Mouse (Mus musculus) midbrain, embryonic 11.5 days (tissue): ENCODE data around the gene Gm10282. TPM values are rescaled to one million over a fixed set of nuclear protein-coding genes. Genes with fewer than 3 reads are reported as not detected.

Source experiments
- ATAC-seq: fragments of 200-750 bp; cut with Nextera tagmentation; 2 replicates; pipeline ENCODE4 v1.8.0; 2017; ENCODE audit warnings: moderate TSS enrichment, moderate library complexity; ENCODE audit not compliant: low FRiP score
- DNase-seq: peaks from one replicate; pipeline ENCODE4 v3.0.0; 2015; ENCODE audit warnings: low spot score; ENCODE audit errors: missing footprints
- H3K27ac ChIP-seq: fragments of 300-500 bp; sonication (generic); 2 replicates; pipeline ENCODE4 v1.5.1; 2014; ENCODE audit warnings: low read depth, low read length
- H3K27me3 ChIP-seq: fragments of 300-500 bp; sonication (generic); 2 replicates; pipeline ENCODE4 v1.6.1; 2014; ENCODE audit warnings: mild to moderate bottlenecking, low read length, moderate library complexity, mixed read lengths; ENCODE audit not compliant: control insufficient read depth, insufficient read depth
- H3K36me3 ChIP-seq: fragments of 300-500 bp; sonication (generic); 2 replicates; pipeline ENCODE4 v1.6.1; 2014; ENCODE audit warnings: mild to moderate bottlenecking, low read length, moderate library complexity, mixed read lengths; ENCODE audit not compliant: control insufficient read depth, insufficient read depth
- H3K4me1 ChIP-seq: fragments of 300-500 bp; sonication (generic); 2 replicates; pipeline ENCODE4 v1.6.1; 2014; ENCODE audit warnings: low read length; ENCODE audit not compliant: control insufficient read depth, insufficient read depth
- H3K4me2 ChIP-seq: fragments of 300-500 bp; sonication (generic); 2 replicates; pipeline ENCODE4 v1.6.1; 2014; ENCODE audit warnings: mild to moderate bottlenecking, moderate library complexity
- H3K4me3 ChIP-seq: fragments of 300-500 bp; sonication (generic); 2 replicates; pipeline ENCODE4 v1.5.1; 2014; ENCODE audit warnings: low read depth, low read length
- H3K9ac ChIP-seq: fragments of 300-500 bp; sonication (generic); 2 replicates; pipeline ENCODE4 v1.6.1; 2014; ENCODE audit warnings: low read length
- H3K9me3 ChIP-seq: fragments of 300-500 bp; sonication (generic); 2 replicates; pipeline ENCODE4 v1.6.1; 2016; ENCODE audit warnings: low read length; ENCODE audit not compliant: control insufficient read depth
- WGBS: fragments of 180-500 bp; shearing (Covaris S2); extraction: QIAGEN DNeasy Blood & Tissue Kit; methylation state at CpG from one replicate; pipeline ENCODE4 v1.1.7; 2014; 5-methylcytosine and 5-hydroxymethylcytosine counted together
- polyA plus RNA-seq: library from polyadenylated mRNA; unstranded; fragments of >200 nt; fragmentation: Nextera tagmentation; extraction: Ambion mirVana; gene quantifications from 2 replicates; pipeline ENCODE4 v1.2.1, GENCODE M21; 2014

Gene Gm10282
- 39.3 and 42.3 TPM in 2 replicates for polyA plus RNA-seq

DNA sequence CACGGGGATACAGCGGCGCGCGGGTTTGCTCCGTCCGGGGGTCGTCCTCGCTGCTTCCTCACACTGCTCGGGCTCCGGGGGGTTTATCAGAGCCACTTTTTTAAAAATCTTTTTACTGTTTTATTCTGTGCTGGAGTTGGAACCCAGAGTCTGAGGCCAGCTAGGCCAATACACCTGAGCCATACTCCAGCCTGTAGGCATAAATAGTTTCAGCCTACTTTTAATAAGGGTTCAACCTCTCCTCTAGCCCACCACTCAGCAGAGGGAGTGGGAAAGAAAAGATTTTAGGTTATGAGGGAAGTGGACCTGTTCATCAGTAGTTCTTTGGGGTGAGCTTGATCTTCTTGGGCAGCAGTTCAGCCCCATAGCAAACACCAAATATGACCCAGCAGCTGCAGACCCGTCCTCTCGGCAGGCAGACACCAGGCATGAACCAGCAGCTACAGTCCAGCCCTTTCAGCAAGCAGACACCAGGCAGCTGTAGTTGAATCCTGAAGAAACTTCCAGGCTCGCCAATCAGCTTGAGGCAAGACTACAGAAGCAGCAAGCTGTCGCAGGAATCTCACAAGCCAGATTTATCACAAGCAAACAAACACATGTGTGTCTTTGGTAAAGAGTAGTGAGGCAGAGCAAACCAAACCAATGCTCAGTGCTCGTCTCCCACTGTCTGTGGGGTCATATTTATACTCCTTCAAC is at the start of gene Gm10282:
Gene Gm10282, minus strand, starts transcription at position 51 of the 696 bp plus-strand sequence.
- Histone ChIP-seq H3K4me2 (no peak within 1 kb of the TSS), H3K27me3 (no peaks in the 10 kb centered on the region), H3K27ac (no peak within 1 kb of the TSS), H3K36me3 (no peaks in the 10 kb centered on the region), H3K9ac (no peak within 1 kb of the TSS), H3K4me1 (no peaks in the 10 kb centered on the region), H3K4me3 (no peak within 1 kb of the TSS), H3K9me3 (no peaks in the 10 kb centered on the region)
- 71% methylated on average over 16 of the region's 16 CpGs for WGBS
- DNase-seq (no peak), ATAC-seq (no peak)

DNA sequence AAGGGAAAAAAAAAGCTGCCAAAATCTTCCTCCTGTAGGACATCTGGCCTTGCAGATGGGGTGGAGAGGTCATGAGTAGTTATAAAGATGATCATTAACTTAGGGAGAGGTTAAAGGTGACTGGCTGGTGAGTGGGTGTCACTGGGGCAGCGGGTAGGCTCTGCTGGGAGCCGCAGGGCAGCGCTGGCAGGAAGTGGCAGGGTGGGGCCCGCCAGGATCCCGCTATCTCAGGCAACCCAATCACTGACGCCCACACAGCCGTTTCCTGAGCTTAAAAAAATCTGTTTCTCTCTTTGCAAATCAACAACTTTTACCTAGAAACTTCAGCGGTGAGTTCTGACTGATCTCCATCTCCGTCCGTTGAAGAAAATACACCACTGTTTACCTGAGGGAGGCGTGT is 49.2 kb upstream of the Gm10282 start:
- DNase-seq (no peak), ATAC-seq (no peak)
- no peaks in the 10 kb centered on the region for H3K9me3 ChIP-seq
- no peak overlapping the region for H3K4me3 ChIP-seq
- H3K27me3 ChIP-seq: no peaks in the 10 kb centered on the region
- no peaks in the 10 kb centered on the region for H3K4me1 ChIP-seq
- no peak overlapping the region for H3K4me2 ChIP-seq
- peaks cover 13% of the 10 kb centered on the region for H3K36me3 ChIP-seq
- H3K9ac ChIP-seq: no peak overlapping the region
- 88% methylated on average over 11 of the region's 11 CpGs for WGBS
- H3K27ac ChIP-seq: no peak overlapping the region

- H3K4me1 ChIP-seq: no peaks in the 10 kb centered on the region
- no peak overlapping the region for H3K9ac ChIP-seq
- DNase-seq (no peak), ATAC-seq (no peak)
- H3K9me3 ChIP-seq: no peaks in the 10 kb centered on the region
- 92% methylated on average over 7 of the region's 7 CpGs for WGBS
- no peak overlapping the region for H3K4me2 ChIP-seq
- H3K4me3 ChIP-seq: no peak overlapping the region
- H3K36me3 ChIP-seq: peaks cover 9% of the 10 kb centered on the region
- H3K27ac ChIP-seq: no peak overlapping the region
- no peaks in the 10 kb centered on the region for H3K27me3 ChIP-seq
These were observed 48.6 kb upstream of the Gm10282 start for GRCm38 (mm10) chr8:72353700-72354045.

- Histone ChIP-seq H3K4me3 (no peak overlapping the region), H3K4me2 (no peak overlapping the region), H3K4me1 (no peaks in the 10 kb centered on the region), H3K36me3 (peaks cover 8% of the 10 kb centered on the region), H3K9me3 (no peaks in the 10 kb centered on the region), H3K9ac (no peak overlapping the region), H3K27me3 (no peaks in the 10 kb centered on the region), H3K27ac (no peak overlapping the region)
- peak; percentile 50; the same call in 1 of the 2 replicates for ATAC-seq
- no peak for DNase-seq
- 85% methylated on average over 8 of the region's 8 CpGs for WGBS
These were observed 48.1 kb upstream of the Gm10282 start for GRCm38 (mm10) chr8:72352951-72353699.

DNA sequence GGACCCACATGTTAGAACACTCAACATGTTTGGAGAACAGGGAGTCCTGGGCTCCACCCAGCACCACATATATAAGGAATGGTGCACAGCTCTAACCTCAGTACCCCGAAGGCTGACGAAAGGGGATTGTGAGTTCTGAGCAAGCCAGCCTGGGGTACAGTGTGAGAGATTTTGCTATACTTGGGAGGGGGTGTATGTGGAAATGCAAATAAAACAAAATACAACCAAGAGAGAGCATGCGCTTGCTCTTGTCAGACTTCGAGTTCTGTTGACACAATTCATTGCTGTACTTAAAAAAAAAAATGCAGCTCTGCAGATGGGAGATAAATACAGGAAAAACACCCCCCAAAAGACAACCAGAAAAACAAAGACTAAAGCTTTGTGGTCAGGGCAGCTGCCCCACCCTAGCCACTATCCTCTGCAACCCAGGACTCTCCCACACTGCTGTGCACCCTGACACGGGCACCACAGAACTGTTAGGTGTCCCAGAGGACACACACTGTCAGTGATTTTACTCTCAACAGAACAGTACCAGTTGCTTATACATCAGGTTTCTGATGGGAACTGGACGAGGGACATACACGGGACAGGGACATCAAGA is 46.4 kb upstream of the Gm10282 start:
- no peaks in the 10 kb centered on the region for H3K4me1 ChIP-seq
- DNase-seq (no peak), ATAC-seq (no peak)
- no peak overlapping the region for H3K4me3 ChIP-seq
- no peaks in the 10 kb centered on the region for H3K27me3 ChIP-seq
- no peak overlapping the region for H3K27ac ChIP-seq
- no peaks in the 10 kb centered on the region for H3K9me3 ChIP-seq
- H3K9ac ChIP-seq: no peak overlapping the region
- H3K4me2 ChIP-seq: no peak overlapping the region
- H3K36me3 ChIP-seq: peaks cover 7% of the 10 kb centered on the region
- WGBS: 89% methylated on average over 7 of the region's 7 CpGs

GRCm38 (mm10) chr8:72350727-72351126 is 45.7 kb upstream of the Gm10282 start:
- DNase-seq: no peak
- H3K9me3 ChIP-seq: no peaks in the 10 kb centered on the region
- H3K27me3 ChIP-seq: no peaks in the 10 kb centered on the region
- ATAC-seq: no peak
- H3K36me3 ChIP-seq: peaks cover 5% of the 10 kb centered on the region
- no peak overlapping the region for H3K4me3 ChIP-seq
- no peak overlapping the region for H3K4me2 ChIP-seq
- WGBS: 96% methylated on average over 8 of the region's 8 CpGs
- no peak overlapping the region for H3K9ac ChIP-seq
- no peaks in the 10 kb centered on the region for H3K4me1 ChIP-seq
- no peak overlapping the region for H3K27ac ChIP-seq

DNA sequence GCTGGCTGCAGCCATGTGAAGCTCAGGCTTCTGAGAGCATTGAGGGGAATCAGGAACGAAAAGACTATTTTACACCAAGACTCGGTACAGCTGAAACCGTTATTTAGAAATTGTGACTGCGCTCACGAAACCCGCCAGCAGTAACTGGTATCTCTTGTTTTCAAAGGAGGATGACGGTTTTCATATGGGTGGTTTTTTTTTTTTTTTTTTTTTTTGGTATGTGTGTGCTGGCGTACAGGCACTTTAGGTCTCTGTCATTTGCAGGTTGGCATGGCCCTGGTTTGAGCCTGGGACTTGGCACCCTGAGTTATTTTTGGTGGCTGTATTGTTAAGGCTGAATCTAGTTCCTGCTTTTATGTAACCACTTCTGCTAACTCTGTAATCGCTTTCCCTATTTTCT is 44.8 kb upstream of the Gm10282 start:
- Histone ChIP-seq H3K9me3 (no peaks in the 10 kb centered on the region), H3K27me3 (no peaks in the 10 kb centered on the region), H3K4me2 (no peak overlapping the region), H3K27ac (no peak overlapping the region), H3K4me3 (no peak overlapping the region), H3K4me1 (no peaks in the 10 kb centered on the region), H3K36me3 (peaks cover 4% of the 10 kb centered on the region), H3K9ac (no peak overlapping the region)
- 92% methylated on average over 9 of the region's 9 CpGs for WGBS
- ATAC-seq: no peak
- no peak for DNase-seq

DNA sequence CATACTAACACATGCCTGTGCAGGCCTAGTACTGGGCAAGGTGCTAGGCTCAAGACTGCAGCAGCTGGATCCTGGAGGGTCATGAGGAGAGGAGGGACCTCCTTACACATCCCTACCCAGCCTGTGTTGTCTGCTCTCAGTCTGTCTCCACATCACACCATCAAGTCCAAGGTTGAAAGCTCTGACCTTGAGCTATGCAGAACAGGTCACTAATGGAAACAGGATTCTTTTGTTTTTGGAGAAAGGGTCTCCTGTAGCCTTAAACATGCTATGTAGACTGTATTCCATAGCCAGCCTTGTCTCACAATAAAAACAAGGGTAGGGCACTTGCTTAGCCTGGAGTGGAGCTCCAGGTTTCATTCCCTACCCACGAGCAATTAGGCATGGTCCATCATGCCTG is 43.9 kb upstream of the Gm10282 start:
- Histone ChIP-seq H3K9ac (no peak overlapping the region), H3K36me3 (peaks cover 7% of the 10 kb centered on the region; the same call in 1 of the 2 replicates), H3K4me2 (no peak overlapping the region), H3K4me1 (no peaks in the 10 kb centered on the region), H3K27ac (no peak overlapping the region), H3K27me3 (no peaks in the 10 kb centered on the region), H3K4me3 (no peak overlapping the region), H3K9me3 (no peaks in the 10 kb centered on the region)
- DNase-seq: no peak
- no peak for ATAC-seq
- 93% methylated on average over 1 of the region's 1 CpGs for WGBS

- DNase-seq (no peak), ATAC-seq (no peak)
- H3K27me3 ChIP-seq: no peaks in the 10 kb centered on the region
- H3K27ac ChIP-seq: no peak overlapping the region
- 98% methylated on average over 2 of the region's 2 CpGs for WGBS
- H3K9ac ChIP-seq: no peak overlapping the region
- H3K36me3 ChIP-seq: peaks cover 7% of the 10 kb centered on the region; the same call in 1 of the 2 replicates
- no peak overlapping the region for H3K4me2 ChIP-seq
- H3K9me3 ChIP-seq: no peaks in the 10 kb centered on the region
- H3K4me3 ChIP-seq: no peak overlapping the region
- H3K4me1 ChIP-seq: no peaks in the 10 kb centered on the region
These were observed 43.1 kb upstream of the Gm10282 start for GRCm38 (mm10) chr8:72348114-72348513.
